Mouse (Mus musculus): ENCODE results near the gene Cyp27b1. TPM values are rescaled to one million over a fixed set of nuclear protein-coding genes. Genes with fewer than 3 reads are reported as not detected.
A peak's percentile ranks its signal among the peaks of the same experiment; 100 is the strongest.

The Cyp27b1 gene
- polyA plus RNA-seq, 1 experiment from 2014 or later: not detected

GRCm38 (mm10) chr10:127049395-127050118, 1.5 kb downstream of the Cyp27b1 start:
- Histone ChIP-seq H3K27me3 (ENCODE audit: insufficient read depth, low read length) (peaks cover 48% of the 10 kb centered on the region), H3K9me3 (ENCODE audit: low read depth, low read length) (no peaks in the 10 kb centered on the region), H3K27ac (ENCODE audit: low read depth) (no peak overlapping the region), H3K4me1 (ENCODE audit: insufficient read depth) (no peaks in the 10 kb centered on the region), H3K9ac (peak overlapping the region; percentile 28; the same call in 1 of the 2 replicates), H3K36me3 (ENCODE audit: insufficient read depth) (peaks cover 12% of the 10 kb centered on the region), H3K4me2 (peak overlapping the region; percentile 48), H3K4me3 (ENCODE audit: low read depth, low read length) (peak overlapping the region; percentile 22)
- ATAC-seq (ENCODE audit: insufficient read depth) (peak; percentile 19; the same call in 1 of the 2 replicates), DNase-seq (peak; percentile 21)
- WGBS: 3% methylated on average over 29 of the region's 29 CpGs
- peak; percentile 43 for TF ChIP-seq CTCF (IDR thresholded peaks at IDR 0.05; ENCODE audit: low read depth)

DNA sequence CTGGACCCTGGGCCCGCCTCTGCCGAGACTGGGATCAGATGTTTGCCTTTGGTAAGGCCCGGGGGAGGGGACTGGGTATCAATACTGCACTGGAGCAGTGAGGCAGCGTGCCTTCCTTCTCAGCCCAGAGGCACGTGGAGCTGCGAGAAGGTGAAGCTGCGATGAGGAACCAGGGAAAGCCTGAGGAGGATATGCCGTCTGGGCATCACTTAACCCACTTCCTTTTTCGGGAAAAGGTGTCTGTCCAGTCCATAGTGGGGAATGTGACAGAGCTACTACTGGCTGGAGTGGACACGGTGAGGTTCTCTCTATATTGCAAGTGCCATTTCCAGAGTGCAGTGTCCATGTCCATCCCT, 2.0 kb downstream of the Cyp27b1 start:
- H3K4me1 ChIP-seq (ENCODE audit: insufficient read depth): no peaks in the 10 kb centered on the region
- peaks cover 48% of the 10 kb centered on the region for H3K27me3 ChIP-seq (ENCODE audit: insufficient read depth, low read length)
- no peaks in the 10 kb centered on the region for H3K9me3 ChIP-seq (ENCODE audit: low read depth, low read length)
- 16% methylated on average over 10 of the region's 10 CpGs for WGBS
- H3K4me2 ChIP-seq: no peak overlapping the region; the same call in 1 of the 2 replicates
- H3K27ac ChIP-seq (ENCODE audit: low read depth): no peak overlapping the region
- no peak; the same call in 1 of the 2 replicates for ATAC-seq (ENCODE audit: insufficient read depth)
- no peak overlapping the region for H3K4me3 ChIP-seq (ENCODE audit: low read depth, low read length)
- DNase-seq: no peak
- no peak for TF ChIP-seq CTCF (IDR thresholded peaks at IDR 0.05; ENCODE audit: low read depth)
- H3K9ac ChIP-seq: no peak overlapping the region
- H3K36me3 ChIP-seq (ENCODE audit: insufficient read depth): peaks cover 11% of the 10 kb centered on the region; the same call in 1 of the 2 replicates

DNA sequence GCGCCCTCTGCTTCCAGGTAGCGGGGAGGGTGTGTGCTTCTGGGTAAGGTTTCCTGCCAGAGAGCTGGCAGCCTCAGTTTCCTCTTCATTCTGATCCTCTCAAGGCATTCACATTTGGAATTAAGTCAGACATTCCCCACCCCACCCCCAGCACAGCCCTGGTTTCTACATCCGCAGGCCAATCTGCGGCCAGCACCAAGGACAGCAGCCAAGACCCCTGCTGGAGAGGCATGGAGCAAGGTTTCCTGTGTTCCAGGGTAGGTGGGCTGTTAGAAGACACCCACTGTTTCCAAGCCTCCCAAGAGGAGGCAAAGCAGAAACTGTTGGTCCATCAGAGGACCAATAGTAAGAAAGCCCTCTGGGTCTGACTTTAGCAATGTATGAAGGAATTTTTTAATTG, 6.6 kb downstream of the Cyp27b1 start:
- H3K4me1 ChIP-seq (ENCODE audit: insufficient read depth): 0 out of 2 replicates have a peak, but pooled peaks cover 4% of the 10 kb centered on the region
- H3K27me3 ChIP-seq (ENCODE audit: insufficient read depth, low read length): peaks cover 38% of the 10 kb centered on the region
- H3K4me3 ChIP-seq (ENCODE audit: low read depth, low read length): no peak overlapping the region
- 0 out of 2 replicates have a peak, but pooled peaks cover 16% of the 10 kb centered on the region for H3K36me3 ChIP-seq (ENCODE audit: insufficient read depth)
- ATAC-seq (ENCODE audit: insufficient read depth): no peak
- DNase-seq: peak; percentile 73
- H3K9ac ChIP-seq: no peak overlapping the region
- no peak overlapping the region for H3K27ac ChIP-seq (ENCODE audit: low read depth)
- no peaks in the 10 kb centered on the region for H3K9me3 ChIP-seq (ENCODE audit: low read depth, low read length)
- peak; percentile 43 for TF ChIP-seq CTCF (IDR thresholded peaks at IDR 0.05; ENCODE audit: low read depth)
- WGBS: 60% methylated on average over 4 of the region's 4 CpGs
- no peak overlapping the region for H3K4me2 ChIP-seq

- Histone ChIP-seq H3K36me3 (ENCODE audit: insufficient read depth) (0 out of 2 replicates have a peak, but pooled peaks cover 16% of the 10 kb centered on the region), H3K4me1 (ENCODE audit: insufficient read depth) (0 out of 2 replicates have a peak, but pooled peaks cover 4% of the 10 kb centered on the region), H3K9ac (no peak overlapping the region), H3K27ac (ENCODE audit: low read depth) (no peak overlapping the region), H3K4me3 (ENCODE audit: low read depth, low read length) (no peak overlapping the region), H3K9me3 (ENCODE audit: low read depth, low read length) (no peaks in the 10 kb centered on the region), H3K27me3 (ENCODE audit: insufficient read depth, low read length) (peaks cover 38% of the 10 kb centered on the region), H3K4me2 (no peak overlapping the region)
- ATAC-seq (ENCODE audit: insufficient read depth) (no peak), DNase-seq (no peak)
- no peak for TF ChIP-seq CTCF (IDR thresholded peaks at IDR 0.05; ENCODE audit: low read depth)
- WGBS: 87% methylated on average over 8 of the region's 8 CpGs
These were observed 7.4 kb downstream of the Cyp27b1 start for GRCm38 (mm10) chr10:127055406-127055805.

DNA sequence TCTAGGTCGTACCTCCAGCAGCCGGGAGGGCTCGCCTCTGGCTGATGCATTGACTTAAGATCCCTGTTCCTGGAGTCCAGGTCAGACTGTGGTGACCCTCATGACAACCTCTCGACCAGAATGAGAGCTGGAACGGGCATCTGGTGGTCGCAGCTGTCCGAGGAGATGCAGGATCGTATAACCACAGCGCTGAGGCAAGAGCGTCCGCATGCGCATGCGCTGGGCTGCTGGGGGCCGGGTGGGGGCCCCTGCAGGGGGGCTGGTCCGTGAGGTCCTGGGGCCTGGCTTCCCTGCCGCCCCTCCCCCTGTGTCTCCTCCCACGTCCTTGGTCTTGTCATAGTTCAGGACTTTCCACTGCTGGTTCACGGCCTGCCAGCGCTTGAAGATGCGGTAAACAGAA, 8.4 kb downstream of the Cyp27b1 start:
- ATAC-seq (ENCODE audit: insufficient read depth): no peak
- no peak overlapping the region for H3K4me2 ChIP-seq
- H3K9ac ChIP-seq: no peak overlapping the region
- no peaks in the 10 kb centered on the region for H3K9me3 ChIP-seq (ENCODE audit: low read depth, low read length)
- TF ChIP-seq CTCF (IDR thresholded peaks at IDR 0.05; ENCODE audit: low read depth): no peak
- no peak overlapping the region for H3K27ac ChIP-seq (ENCODE audit: low read depth)
- no peak for DNase-seq
- H3K36me3 ChIP-seq (ENCODE audit: insufficient read depth): 0 out of 2 replicates have a peak, but pooled peaks cover 16% of the 10 kb centered on the region
- no peak overlapping the region for H3K4me3 ChIP-seq (ENCODE audit: low read depth, low read length)
- H3K27me3 ChIP-seq (ENCODE audit: insufficient read depth, low read length): peaks cover 36% of the 10 kb centered on the region
- 0 out of 2 replicates have a peak, but pooled peaks cover 4% of the 10 kb centered on the region for H3K4me1 ChIP-seq (ENCODE audit: insufficient read depth)
- WGBS: 82% methylated on average over 20 of the region's 20 CpGs

DNA sequence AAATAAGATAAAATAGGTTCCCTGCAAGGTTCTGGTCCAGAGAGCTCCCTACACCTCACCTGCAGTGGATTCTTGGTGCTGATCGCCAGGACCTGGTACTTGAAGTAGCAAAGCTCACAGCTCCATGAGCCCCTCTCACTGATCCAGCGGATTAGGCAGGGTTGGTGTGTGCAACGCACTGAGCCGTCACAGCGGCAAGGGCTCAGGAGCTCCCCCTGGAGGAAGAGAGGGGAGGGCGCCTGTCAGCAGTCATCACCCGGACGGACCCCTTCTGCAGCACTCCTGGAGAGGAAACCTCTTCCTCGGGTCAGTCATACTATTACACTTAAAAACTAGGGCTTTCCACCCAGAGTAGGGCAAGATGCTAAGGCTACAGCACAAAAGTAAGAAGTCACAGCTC, 10.1 kb downstream of the Cyp27b1 start:
- Histone ChIP-seq H3K4me1 (ENCODE audit: insufficient read depth) (0 out of 2 replicates have a peak, but pooled peaks cover 8% of the 10 kb centered on the region), H3K4me2 (peak overlapping the region; percentile 95), H3K4me3 (ENCODE audit: low read depth, low read length) (peak overlapping the region; percentile 70), H3K36me3 (ENCODE audit: insufficient read depth) (0 out of 2 replicates have a peak, but pooled peaks cover 16% of the 10 kb centered on the region), H3K27me3 (ENCODE audit: insufficient read depth, low read length) (peaks cover 30% of the 10 kb centered on the region), H3K27ac (ENCODE audit: low read depth) (no peak overlapping the region), H3K9ac (no peak overlapping the region), H3K9me3 (ENCODE audit: low read depth, low read length) (no peaks in the 10 kb centered on the region)
- DNase-seq (peak; percentile 90), ATAC-seq (ENCODE audit: insufficient read depth) (peak; percentile 25; the same call in 1 of the 2 replicates)
- peak; percentile 97 for TF ChIP-seq CTCF (IDR thresholded peaks at IDR 0.05; ENCODE audit: low read depth)
- 0% methylated on average over 9 of the region's 9 CpGs for WGBS

- peak overlapping the region; percentile 72; the same call in 1 of the 2 replicates for H3K9ac ChIP-seq
- ATAC-seq (ENCODE audit: insufficient read depth) (no peak), DNase-seq (no peak)
- WGBS: 10% methylated on average over 8 of the region's 8 CpGs
- H3K4me2 ChIP-seq: peak overlapping the region; percentile 95
- H3K27ac ChIP-seq (ENCODE audit: low read depth): no peak overlapping the region
- H3K4me1 ChIP-seq (ENCODE audit: insufficient read depth): 0 out of 2 replicates have a peak, but pooled peaks cover 8% of the 10 kb centered on the region
- TF ChIP-seq CTCF (IDR thresholded peaks at IDR 0.05; ENCODE audit: low read depth): no peak
- H3K4me3 ChIP-seq (ENCODE audit: low read depth, low read length): peak overlapping the region; percentile 70
- no peaks in the 10 kb centered on the region for H3K9me3 ChIP-seq (ENCODE audit: low read depth, low read length)
- H3K27me3 ChIP-seq (ENCODE audit: insufficient read depth, low read length): peaks cover 30% of the 10 kb centered on the region
- H3K36me3 ChIP-seq (ENCODE audit: insufficient read depth): 0 out of 2 replicates have a peak, but pooled peaks cover 16% of the 10 kb centered on the region
These were observed 10.7 kb downstream of the Cyp27b1 start for GRCm38 (mm10) chr10:127058708-127059107.

All from lung, embryonic 14.5 days (tissue).